Mouse (Mus musculus) embryonic stem cell, embryonic (primary cell): ENCODE measurements at regions not wholly inside any gene's neighbourhood (a gene's known extent, or its start where the extent isn't known, plus 50 kb on each side); places are given as distances from the start of the nearest gene placed in this dataset.

ENCODE experiments used
- CTCF ChIA-PET, 4 experiments: fragments of 300-600 bp in 2 of 4; fragments of 350-600 bp in 2 of 4; sonication (Branson Sonifier 250); formaldehyde crosslinking; loops; one replicate each; lab custom pipeline; 2022; ENCODE audit warnings: inconsistent platforms in 2 of 4; lab: Charles Lee
- POLR2A ChIA-PET, 4 experiments: fragments of 300-600 bp in 2 of 4; fragments of 350-600 bp in 2 of 4; sonication (Branson Sonifier 250); formaldehyde crosslinking; loops; one replicate each; lab custom pipeline; 2022; ENCODE audit warnings: antibody characterized with exemption in 4 of 4, inconsistent platforms in 1 of 4; lab: Charles Lee

DNA sequence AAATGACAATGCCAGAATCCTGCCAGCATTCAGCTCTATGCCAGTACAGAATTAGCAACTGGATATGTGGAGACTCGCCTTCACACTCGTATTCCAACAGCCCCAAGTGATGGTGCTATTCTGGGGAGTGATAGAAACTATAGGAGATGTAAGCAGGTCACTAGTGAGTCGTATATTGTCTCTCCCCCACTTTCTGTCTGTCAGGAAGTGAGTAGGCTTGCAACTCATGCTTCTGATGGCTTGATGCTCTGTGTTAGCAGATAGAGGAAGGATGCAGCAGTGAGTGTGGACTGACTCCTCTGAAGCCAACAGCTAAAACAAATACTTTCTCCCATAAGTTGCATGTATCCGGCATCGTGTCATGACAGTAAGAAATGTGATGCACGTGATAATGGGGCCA, 52.0 kb upstream of the 4933409G03Rik start:
- POLR2A ChIA-PET, result no interaction called here
- CTCF ChIA-PET, result interaction anchor here in 1 of 4 experiments (0.8 kb wide), 1 partner anchor 265 kb away, joined by 3 read pairs; no protein-coding TSS in a partner anchor

DNA sequence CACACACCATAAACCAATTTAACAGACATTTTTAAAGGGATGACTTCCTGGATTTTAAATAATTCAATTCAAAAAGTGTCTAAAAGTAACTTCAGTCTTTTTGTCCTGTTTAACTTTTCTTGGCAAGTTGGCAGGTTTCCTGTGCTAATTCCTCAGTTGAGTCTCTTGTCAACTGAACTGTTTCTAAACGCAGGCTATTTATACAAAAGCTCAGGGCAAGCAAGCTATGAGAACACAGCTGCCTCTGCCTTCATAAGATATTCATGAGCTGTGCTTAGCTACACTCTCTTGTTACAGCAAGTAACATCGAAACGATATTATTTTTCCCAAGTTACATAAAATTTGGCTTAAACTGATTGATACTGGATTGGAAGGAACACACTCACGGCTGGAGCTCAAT, 51.1 kb upstream of the 4933409G03Rik start:
- ChIA-PET POLR2A (interaction anchor here in 1 of 4 experiments (0.8 kb wide), 1 partner anchor 43 kb away, joined by 3 read pairs; no protein-coding TSS in a partner anchor), CTCF (interaction anchor here in 2 of 4 experiments (0.7 to 0.8 kb wide), 2 partner anchors 41 to 264 kb away, joined by 3 read pairs; no protein-coding TSS in a partner anchor)
